Mouse (Mus musculus) liver, adult 2 months (tissue): ENCODE results near the gene Polr2a. TPM values are rescaled to one million over a fixed set of nuclear protein-coding genes. Genes with fewer than 3 reads are reported as not detected.
"Not testable (repeated sequence)": the region's sequence is repeated elsewhere in the genome, so short reads cannot be mapped to it uniquely, and the experiment has no call there.

Experiments used
- DNase-seq: peaks from one replicate; pipeline ENCODE4 v3.0.0-alpha.2; 2011; ENCODE audit warnings: low read depth, low spot score; ENCODE audit errors: extremely low read depth
- H3K27ac ChIP-seq: fragments of 200-500 bp; replicated peaks from 2 replicates; pipeline ENCODE4 v1.5.1; 2012; ENCODE audit warnings: low read depth, mild to moderate bottlenecking, control low read depth, inconsistent platforms, low read length; ENCODE audit not compliant: insufficient read depth
- H3K27me3 ChIP-seq: fragments of 200-500 bp; 2 replicates; pipeline ENCODE4 v1.6.1; 2012; ENCODE audit warnings: mild to moderate bottlenecking, moderate library complexity, low read length, inconsistent platforms; ENCODE audit not compliant: control insufficient read depth, insufficient read depth
- H3K36me3 ChIP-seq: fragments of 200-500 bp; 2 replicates; pipeline ENCODE4 v1.6.1; 2012; ENCODE audit warnings: low read length, inconsistent platforms; ENCODE audit not compliant: control insufficient read depth, insufficient read depth
- H3K4me1 ChIP-seq: fragments of 200-500 bp; 2 replicates; pipeline ENCODE4 v1.6.1; 2011; ENCODE audit warnings: low read length; ENCODE audit not compliant: control insufficient read depth, insufficient read depth
- H3K4me3 ChIP-seq: fragments of 200-500 bp; 2 replicates; pipeline ENCODE4 v1.5.1; 2011; ENCODE audit warnings: low read depth, mild to moderate bottlenecking, control low read depth, low read length, moderate library complexity; ENCODE audit not compliant: insufficient read depth
- H3K79me2 ChIP-seq: fragments of 200-500 bp; 2 replicates; pipeline ENCODE4 v1.6.1; 2012; ENCODE audit warnings: inconsistent platforms, mild to moderate bottlenecking, low read length, moderate library complexity; ENCODE audit not compliant: control insufficient read depth, insufficient read depth
- H3K9ac ChIP-seq: fragments of 200-500 bp; 2 replicates; pipeline ENCODE4 v1.6.1; 2012; ENCODE audit warnings: low read depth, mild to moderate bottlenecking, control low read depth, inconsistent platforms, low read length
- CTCF ChIP-seq: fragments of 200-500 bp; IDR thresholded peaks from 2 replicates; pipeline ENCODE4 v1.5.1; 2011; ENCODE audit warnings: low read depth, low read length, control low read depth
- POLR2A ChIP-seq: fragments of 200-500 bp; IDR thresholded peaks from 2 replicates; pipeline ENCODE4 v1.6.1; 2011; ENCODE audit warnings: low read length, control low read depth; ENCODE audit not compliant: insufficient read depth; ENCODE audit errors: extremely low read depth
- WGBS: fragments of 180-500 bp; shearing (Covaris S2); methylation state at CpG from one replicate; pipeline ENCODE4 v1.1.7; 2018; 5-methylcytosine and 5-hydroxymethylcytosine counted together
- polyA plus RNA-seq: library from polyadenylated mRNA; depleted of rRNA; stranded (reverse); fragments of >200 nt; gene quantifications from 2 replicates; pipeline ENCODE4 v1.2.3, GENCODE M21; 2012
- total RNA-seq: library from RNA; depleted of rRNA; stranded (reverse); fragments of >200 nt; gene quantifications from 2 replicates; pipeline ENCODE4 v1.2.3, GENCODE M21; 2014

Polr2a gene
- total and polyA plus RNA-seq, 2 experiments = 10.0 to 10.6 TPM

- H3K36me3 ChIP-seq = no peaks in the 10 kb centered on the region
- H3K27me3 ChIP-seq = no peaks in the 10 kb centered on the region
- no peaks in the 10 kb centered on the region for H3K79me2 ChIP-seq
- DNase-seq = no peak
- no peak overlapping the region for H3K27ac ChIP-seq
- H3K4me1 ChIP-seq = no peaks in the 10 kb centered on the region
- H3K4me3 ChIP-seq = no peak overlapping the region
- H3K9ac ChIP-seq = no peak overlapping the region
- TF ChIP-seq POLR2A (no peak), CTCF (no peak)
- WGBS = 96% methylated on average over 4 of the region's 4 CpGs
Measured at GRCm38 (mm10) chr11:69707873-69708381, 50.5 kb downstream of the Polr2a start.

- no peaks in the 10 kb centered on the region for H3K79me2 ChIP-seq
- no peaks in the 10 kb centered on the region for H3K27me3 ChIP-seq
- no peak overlapping the region for H3K4me3 ChIP-seq
- WGBS = 90% methylated on average over 4 of the region's 4 CpGs
- H3K27ac ChIP-seq = no peak overlapping the region
- H3K4me1 ChIP-seq = no peaks in the 10 kb centered on the region
- no peaks in the 10 kb centered on the region for H3K36me3 ChIP-seq
- no peak for DNase-seq
- TF ChIP-seq CTCF (no peak), POLR2A (no peak)
- H3K9ac ChIP-seq = no peak overlapping the region
Measured at GRCm38 (mm10) chr11:69707480-69707847, 51.0 kb downstream of the Polr2a start.

- Histone ChIP-seq H3K36me3 (no peaks in the 10 kb centered on the region), H3K27me3 (no peaks in the 10 kb centered on the region), H3K4me1 (no peaks in the 10 kb centered on the region), H3K9ac (no peak overlapping the region), H3K27ac (no peak overlapping the region), H3K79me2 (no peaks in the 10 kb centered on the region), H3K4me3 (no peak overlapping the region)
- WGBS = 41% methylated on average over 6 of the region's 6 CpGs
- TF ChIP-seq CTCF = no peak
- TF ChIP-seq POLR2A = no peak
- DNase-seq = peak; percentile 94
Measured at GRCm38 (mm10) chr11:69706775-69707479, 51.5 kb downstream of the Polr2a start.

- Histone ChIP-seq H3K4me1 (no peaks in the 10 kb centered on the region), H3K36me3 (no peaks in the 10 kb centered on the region), H3K4me3 (no peak overlapping the region), H3K79me2 (no peaks in the 10 kb centered on the region), H3K27ac (no peak overlapping the region), H3K27me3 (no peaks in the 10 kb centered on the region), H3K9ac (no peak overlapping the region)
- no peak for DNase-seq
- TF ChIP-seq POLR2A = no peak
- no peak for TF ChIP-seq CTCF
- WGBS = 55% methylated on average over 2 of the region's 2 CpGs
Measured at GRCm38 (mm10) chr11:69704613-69705010, 53.8 kb downstream of the Polr2a start.

GRCm38 (mm10) chr11:69703814-69704612 is 54.4 kb downstream of the Polr2a start:
- no peaks in the 10 kb centered on the region for H3K4me1 ChIP-seq
- H3K27ac ChIP-seq = no peak overlapping the region
- H3K27me3 ChIP-seq = no peaks in the 10 kb centered on the region
- 73% methylated on average over 8 of the region's 8 CpGs for WGBS
- H3K9ac ChIP-seq = no peak overlapping the region
- DNase-seq = no peak
- H3K36me3 ChIP-seq = no peaks in the 10 kb centered on the region
- no peak overlapping the region for H3K4me3 ChIP-seq
- TF ChIP-seq CTCF (no peak), POLR2A (no peak)
- no peaks in the 10 kb centered on the region for H3K79me2 ChIP-seq

- not testable (repeated sequence) for H3K79me2 ChIP-seq, H3K27me3 ChIP-seq, H3K36me3 ChIP-seq, H3K9ac ChIP-seq, H3K4me3 ChIP-seq, DNase-seq, H3K27ac ChIP-seq, H3K4me1 ChIP-seq
- WGBS = 84% methylated on average over 3 of the region's 3 CpGs
Measured at GRCm38 (mm10) chr11:69703381-69703780, 55.1 kb downstream of the Polr2a start.

- DNase-seq, H3K4me1 ChIP-seq, H3K36me3 ChIP-seq, H3K9ac ChIP-seq, H3K27me3 ChIP-seq, H3K79me2 ChIP-seq, H3K4me3 ChIP-seq, H3K27ac ChIP-seq: not testable (repeated sequence)
- 95% methylated on average over 10 of the region's 10 CpGs for WGBS
Measured at GRCm38 (mm10) chr11:69702886-69703285, 55.6 kb downstream of the Polr2a start.
